In genomic region chr5:53819711-53820110, GRCm38 (mm10) we compare ENCODE assay signal across 21 mouse cellular contexts. TPM values are rescaled to one million over a fixed set of nuclear protein-coding genes. Genes with fewer than 3 reads are reported as not detected.
DNase-seq lines count a peak whose midpoint lies in the region; TF ChIP-seq lines count a peak whose summit lies in the region.
"Had no signal": no experiment of that assay in that cellular context is flagged by ENCODE, and none has a peak within 500 bp of the region (broad histone marks: within the 10 kb centered on the region; RNA-seq: fewer than 3 reads in every experiment).

No protein-coding gene starts in this region.

- intact Hi-C loops in gastrocnemius, adult 2 months (cut with DNase I), result no loop called here
- intact Hi-C loops in gastrocnemius, postnatal 14 days (cut with DNase I; ENCODE audit: low total_unique reads), result no loop called here
- intact Hi-C loops in gastrocnemius, postnatal 36 days (cut with DNase I), result no loop called here
- intact Hi-C loops in heart, postnatal 25 days (cut with DNase I), result no loop called here
- intact Hi-C loops in left cerebral cortex, postnatal 14 days (cut with DNase I), result no loop called here

- peak overlapping the region; percentile 82 for H3K27ac ChIP-seq in gastrocnemius, adult 2 months
- H3K27ac ChIP-seq: embryonic facial prominence, embryonic 10.5 days; embryonic facial prominence, embryonic 12.5 days; forebrain, embryonic 13.5 days; forebrain, embryonic 15.5 days had no signal

- peak; percentile 88 for DNase-seq in gastrocnemius, adult 2 months
- peak; percentile 75 to 84 for DNase-seq in gastrocnemius, adult 8-10 months (ENCODE audit: low spot score in 2 of 2)
- peak; percentile 52 for DNase-seq in gastrocnemius, postnatal 14 days
- peak; percentile 29 to 38 for DNase-seq in gastrocnemius, postnatal 36 days
- no peak for DNase-seq in adrenal gland, postnatal 36 days
- no peak for DNase-seq in heart, postnatal 25 days (ENCODE audit: low spot score)
- no peak for DNase-seq in left cerebral cortex, postnatal 14 days (ENCODE audit: low spot score in 2 of 2)
- DNase-seq in retina, postnatal 1 day, result no peak
- DNase-seq: adrenal gland, adult 8-10 months; adrenal gland, postnatal 14 days; cerebellum, adult 11-12 months; cerebellum, adult 2 months; cerebellum, adult 9-10 months; cerebellum, postnatal 10 days; cerebellum, postnatal 25 days; forebrain, postnatal 0 days had no signal

- no peak for TF ChIP-seq CTCF in gastrocnemius, adult 2 months (IDR thresholded peaks at IDR 0.05)

- no peak overlapping the region for H3K4me3 ChIP-seq in gastrocnemius, adult 2 months
- H3K4me3 ChIP-seq: embryonic facial prominence, embryonic 10.5 days; embryonic facial prominence, embryonic 12.5 days; forebrain, embryonic 13.5 days; forebrain, embryonic 15.5 days had no signal

RNA-seq across cellular contexts. Expression of gene Tbc1d19, which starts 10.3 kb away (rescaled TPM):
- total RNA-seq in gastrocnemius, adult 2 months (2021), result 10 to 100 TPM; 18.2 to 33.6 TPM
- 10 to 100 TPM; 17.4 to 28.3 (median 20.6) TPM for total RNA-seq in gastrocnemius, adult 8-10 months (2022)
- total RNA-seq in gastrocnemius, postnatal 14 days (2021), result 10 to 100 TPM; 18.8 to 22.6 TPM
- total RNA-seq in gastrocnemius, postnatal 36 days (2021), result 10 to 100 TPM; 19.7 to 26.2 TPM
- total RNA-seq in adrenal gland, postnatal 36 days (2021), result 10 to 100 TPM; 21.5 to 27.1 TPM
- total RNA-seq in heart, postnatal 25 days (2021), result 10 to 100 TPM; 20.6 to 20.9 TPM
- total RNA-seq in left cerebral cortex, postnatal 14 days (2021), result 10 to 100 TPM; 39.8 to 59.6 TPM
- total RNA-seq: MEL had no signal

Comparison
In these comparisons a context has a peak if more than half of its experiments do, and no peak if none do; other contexts are left out.
1. DNase-seq: peak in gastrocnemius, adult 2 months (single experiment), gastrocnemius, adult 8-10 months (2 of 2), gastrocnemius, postnatal 14 days (single experiment) and gastrocnemius, postnatal 36 days (2 of 2); none in adrenal gland, postnatal 36 days (0 of 2), heart, postnatal 25 days (single experiment), left cerebral cortex, postnatal 14 days (0 of 2) and retina, postnatal 1 day (single experiment).